Mouse (Mus musculus): Measurements from ENCODE around the gene Napa.

GRCm38 (mm10) chr7:16099901-16100300 lies 1.6 kb downstream of the Napa start:
- TF ChIP-seq CTCF (IDR thresholded peaks at IDR 0.05; ENCODE audit: low read depth) = no peak
- no peak for TF ChIP-seq EP300 (IDR thresholded peaks at IDR 0.05; ENCODE audit: low read depth)
